Mouse (Mus musculus) liver, embryonic 14.5 days (tissue): ENCODE measurements at regions not wholly inside any gene's neighbourhood (a gene's known extent, or its start where the extent isn't known, plus 50 kb on each side); places are given as distances from the start of the nearest gene placed in this dataset.

Experiments used
- CTCF ChIP-seq: IDR thresholded peaks from 2 replicates; pipeline ENCODE4 v1.5.1; 2016; ENCODE audit warnings: antibody characterized with exemption, low read depth, control low read depth
- EP300 ChIP-seq: IDR thresholded peaks from 2 replicates; pipeline ENCODE4 v1.6.1; 2016; ENCODE audit warnings: antibody characterized with exemption, low read depth

- no peak for TF ChIP-seq EP300
- TF ChIP-seq CTCF = no peak
Observed at GRCm38 (mm10) chr5:111573265-111573873, 156.2 kb downstream of the Mn1 start.
